Mouse (Mus musculus) thymus, postnatal 14 days (tissue): ENCODE measurements around the gene Tlr9.

Source experiments
- DNase-seq: peaks from one replicate; pipeline ENCODE4 v3.0.0; 2021

Tlr9 gene

DNA sequence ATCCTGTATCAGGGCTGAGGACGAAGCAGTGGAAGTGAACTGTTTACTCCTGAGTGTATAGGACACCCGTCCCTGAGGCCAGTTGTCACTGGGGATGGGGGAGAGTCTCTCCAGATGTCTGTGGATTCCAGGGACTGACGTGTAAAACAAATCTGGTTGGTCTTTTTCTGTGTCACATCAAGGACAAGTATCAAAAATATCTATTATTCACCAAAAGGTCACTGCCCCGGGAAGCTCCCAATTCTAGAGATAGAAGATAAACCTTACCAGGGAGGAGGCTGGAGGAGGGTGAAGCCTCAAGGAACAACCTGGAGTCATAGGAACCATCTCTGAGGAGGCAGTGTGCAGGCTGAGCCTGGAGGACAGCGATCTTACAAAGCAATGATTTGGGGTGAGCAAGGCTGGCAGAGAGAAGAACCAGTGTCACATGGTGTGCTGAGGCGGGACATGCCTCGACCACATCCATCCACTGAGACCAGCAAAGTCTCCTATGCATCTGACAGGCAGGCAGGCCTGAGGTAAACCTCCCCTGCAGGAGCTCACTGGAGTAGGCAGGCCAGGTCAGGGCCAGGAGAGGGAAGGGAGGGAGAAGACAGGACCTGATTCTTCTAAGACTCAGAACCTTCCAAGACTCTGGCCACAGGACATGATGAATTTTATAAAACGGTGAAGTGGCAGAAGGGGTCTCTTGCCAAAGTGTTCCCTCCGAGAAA is 46.8 kb downstream of the Tlr9 start:
- DNase-seq: no peak

DNA sequence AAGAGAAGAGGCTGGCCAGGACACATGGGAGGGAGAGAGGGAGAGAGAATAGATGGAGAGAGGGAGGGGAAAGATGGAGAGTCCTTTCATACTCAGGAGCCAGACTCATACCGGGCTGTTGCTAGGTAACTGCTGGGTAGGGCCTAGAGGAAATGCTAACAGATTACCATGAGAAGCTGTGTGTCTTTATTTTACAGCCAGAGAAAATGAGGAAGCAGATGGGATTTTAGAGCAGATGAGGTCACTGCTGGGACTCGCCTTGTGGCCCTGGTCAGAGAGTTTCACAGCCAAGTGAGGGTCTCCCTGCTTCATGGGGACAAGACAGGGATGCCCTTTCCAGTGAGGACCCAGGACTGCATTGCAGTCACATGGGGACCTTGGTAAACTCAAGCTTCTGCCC is 47.5 kb downstream of the Tlr9 start:
- DNase-seq: no peak

DNA sequence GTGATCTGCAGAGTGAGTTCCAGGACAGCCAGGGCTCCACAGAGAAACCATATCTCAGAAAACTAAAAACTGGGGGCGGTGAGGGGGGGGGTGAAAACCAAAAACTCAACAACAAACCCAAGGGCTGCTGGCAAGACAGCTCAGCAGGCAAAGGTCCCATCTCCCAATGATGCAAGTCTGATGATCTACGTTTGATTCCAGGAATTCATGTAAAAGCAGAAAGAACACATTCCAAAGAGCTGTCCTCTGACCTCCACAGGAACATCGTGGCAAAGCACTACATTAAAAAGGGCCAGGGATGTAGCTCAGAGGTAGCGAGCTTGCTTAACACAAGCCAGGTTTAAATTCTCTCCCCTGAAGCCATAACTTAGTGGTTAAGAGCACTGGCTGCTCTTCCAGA is 48.3 kb downstream of the Tlr9 start:
- no peak for DNase-seq

DNA sequence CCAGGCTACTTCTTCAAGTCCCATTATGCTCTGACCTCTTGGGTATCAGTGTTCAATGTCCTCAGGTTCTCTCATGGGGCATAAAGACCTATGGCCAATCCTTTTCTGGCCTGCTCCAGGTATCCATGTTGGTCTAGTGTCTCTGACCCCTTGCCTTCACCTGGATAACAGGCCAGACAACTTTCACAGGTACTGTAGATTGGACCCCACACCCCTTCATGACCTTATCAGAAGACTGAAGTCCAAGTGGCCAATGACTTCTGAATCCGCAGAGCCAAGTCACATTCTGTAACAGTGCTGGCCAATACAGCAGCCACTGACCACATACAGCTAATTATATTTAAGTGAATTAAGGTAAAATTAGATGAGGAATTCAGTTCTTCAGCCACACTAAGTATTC is 49.9 kb downstream of the Tlr9 start:
- no peak for DNase-seq

DNA sequence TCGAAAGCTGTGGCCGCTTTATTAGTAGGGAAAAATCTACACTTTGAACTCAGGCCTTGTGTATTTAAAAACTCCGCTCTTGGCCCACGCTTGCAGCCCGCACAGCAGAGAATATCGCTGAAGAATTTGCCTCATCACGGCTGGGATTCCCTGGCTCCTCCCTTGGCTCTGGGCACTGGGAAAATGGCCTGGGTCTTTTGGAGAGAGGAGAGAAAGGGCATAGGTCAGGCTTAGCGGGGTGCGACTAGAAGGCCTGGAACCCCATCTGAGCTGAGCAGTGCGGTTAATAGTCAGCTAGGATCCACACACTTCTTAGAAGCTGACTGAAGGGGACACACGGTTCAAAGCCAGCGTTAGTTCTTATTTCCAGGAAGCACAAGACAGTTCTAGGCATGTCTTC is 50.9 kb downstream of the Tlr9 start:
- DNase-seq: no peak

DNA sequence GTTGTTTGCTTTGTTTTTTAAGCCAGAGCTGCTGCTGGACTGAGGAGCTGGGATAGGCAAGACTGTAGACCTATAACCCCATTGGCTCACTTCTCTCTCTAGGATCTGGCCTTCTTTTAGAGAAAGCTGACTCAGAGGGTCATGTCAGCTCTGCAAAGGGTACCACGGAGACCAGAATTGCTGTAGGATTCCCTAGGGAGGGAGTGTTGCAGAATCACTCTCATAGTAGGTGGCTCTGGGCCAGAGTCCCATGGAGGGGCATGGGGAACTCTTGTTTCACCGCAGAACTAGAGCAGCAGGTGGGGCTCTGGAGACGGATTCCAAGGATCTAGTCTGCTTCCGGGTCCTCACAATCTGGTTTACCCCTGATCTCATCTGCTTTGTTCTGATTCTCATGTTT is 51.4 kb downstream of the Tlr9 start:
- no peak for DNase-seq

DNA sequence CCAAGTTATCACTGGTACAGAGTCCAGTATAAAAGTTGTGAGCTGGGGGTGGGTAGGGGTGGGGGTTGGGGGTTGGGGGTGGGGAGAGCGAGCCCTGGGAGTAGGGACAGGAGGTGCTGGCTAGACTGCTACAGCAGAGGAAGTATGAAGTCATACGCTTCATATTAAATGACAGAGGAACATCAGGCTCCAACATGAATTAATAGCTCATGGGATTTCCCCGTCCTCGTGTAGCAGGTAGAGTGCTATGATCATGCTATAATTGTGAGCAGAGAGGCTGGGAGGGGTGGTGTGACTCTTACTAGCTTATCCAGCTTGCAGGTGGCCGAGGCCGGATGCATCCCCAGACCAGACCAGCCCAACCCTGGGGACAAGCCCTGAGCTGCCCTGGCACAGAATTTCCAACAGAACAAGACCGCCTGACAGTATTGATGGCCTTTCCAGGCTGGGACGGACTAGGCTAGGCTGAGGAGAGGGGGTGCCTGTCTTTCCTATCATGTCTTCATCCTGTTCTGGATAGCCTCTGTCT is 52.3 kb downstream of the Tlr9 start:
- no peak for DNase-seq

DNA sequence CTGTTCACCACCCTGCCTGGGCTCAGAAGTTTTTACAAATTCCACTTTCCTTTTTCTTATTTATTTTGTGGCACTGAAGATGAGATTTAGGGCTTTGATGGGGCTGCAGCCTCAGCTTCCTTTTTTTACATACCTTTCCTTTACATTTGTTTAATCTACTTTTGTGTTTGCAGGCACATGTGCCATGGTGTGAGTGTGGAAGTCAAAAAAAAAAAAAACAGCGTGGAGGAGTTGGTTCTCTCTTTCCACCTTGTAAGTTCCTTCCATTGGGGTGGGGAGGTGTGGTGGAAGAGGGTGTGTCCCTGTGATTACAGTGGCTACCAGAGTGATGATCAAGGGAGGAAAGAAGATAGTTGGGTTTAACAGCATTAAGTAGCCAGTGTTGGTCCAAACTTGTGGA is 53.4 kb downstream of the Tlr9 start:
- DNase-seq: no peak
